Mouse (Mus musculus): Measurements from ENCODE around the gene Ccdc92b. TPM values are rescaled to one million over a fixed set of nuclear protein-coding genes. Genes with fewer than 3 reads are reported as not detected.

Gene Ccdc92b
- polyA plus RNA-seq, 1 experiment from 2014 or later = 0.71 TPM

- peak overlapping the region; percentile 53 for H3K4me2 ChIP-seq (replicated peaks)
- no peaks in the 10 kb centered on the region for H3K9me3 ChIP-seq (replicated peaks)
- H3K27ac ChIP-seq (replicated peaks) = no peak overlapping the region
- peak overlapping the region; percentile 35 for H3K4me3 ChIP-seq (replicated peaks)
- H3K27me3 ChIP-seq = peaks cover 61% of the 10 kb centered on the region
- peaks cover 9% of the 10 kb centered on the region for H3K4me1 ChIP-seq
- no peak overlapping the region for H3K9ac ChIP-seq
- no peaks in the 10 kb centered on the region for H3K36me3 ChIP-seq
- 3% methylated on average over 66 of the region's 66 CpGs for WGBS
- 0 out of 2 replicates have a peak, but pooled peaks have one; percentile 17 for ATAC-seq (ENCODE audit: insufficient number of reproducible peaks, low FRiP score, low TSS enrichment, low read depth)
Observed at GRCm38 (mm10) chr11:74589401-74590238, 29.8 kb upstream of the Ccdc92b start.

GRCm38 (mm10) chr11:74590239-74590596 is 29.2 kb upstream of the Ccdc92b start:
- Histone ChIP-seq H3K36me3 (no peaks in the 10 kb centered on the region), H3K27ac (replicated peaks) (no peak overlapping the region), H3K9me3 (replicated peaks) (no peaks in the 10 kb centered on the region), H3K27me3 (peaks cover 61% of the 10 kb centered on the region), H3K4me2 (replicated peaks) (peak overlapping the region; percentile 53), H3K4me1 (peaks cover 9% of the 10 kb centered on the region), H3K4me3 (replicated peaks) (peak overlapping the region; percentile 35), H3K9ac (no peak overlapping the region)
- ATAC-seq (ENCODE audit: insufficient number of reproducible peaks, low FRiP score, low TSS enrichment, low read depth) = 0 out of 2 replicates have a peak, but pooled peaks have one; percentile 6
- WGBS = under 1% methylated on average over 25 of the region's 25 CpGs

- Histone ChIP-seq H3K27me3 (peaks cover 61% of the 10 kb centered on the region), H3K4me3 (replicated peaks) (no peak overlapping the region), H3K4me2 (replicated peaks) (no peak overlapping the region; the same call in 1 of the 2 replicates)
Observed at GRCm38 (mm10) chr11:74590691-74591090, 28.7 kb upstream of the Ccdc92b start.

GRCm38 (mm10) chr11:74592246-74592645 is 27.2 kb upstream of the Ccdc92b start:
- H3K27ac ChIP-seq (replicated peaks) = no peak overlapping the region
- ATAC-seq (ENCODE audit: insufficient number of reproducible peaks, low FRiP score, low TSS enrichment, low read depth) = no peak
- 86% methylated on average over 3 of the region's 3 CpGs for WGBS
- H3K36me3 ChIP-seq = no peaks in the 10 kb centered on the region
- peaks cover 57% of the 10 kb centered on the region for H3K27me3 ChIP-seq
- peaks cover 9% of the 10 kb centered on the region for H3K4me1 ChIP-seq
- H3K4me2 ChIP-seq (replicated peaks) = no peak overlapping the region
- H3K9me3 ChIP-seq (replicated peaks) = no peaks in the 10 kb centered on the region
- H3K9ac ChIP-seq = no peak overlapping the region
- H3K4me3 ChIP-seq (replicated peaks) = no peak overlapping the region

More at GRCm38 (mm10) chr11:74590691-74591090, 28.7 kb upstream of the Ccdc92b start:
- H3K4me1 ChIP-seq = peaks cover 9% of the 10 kb centered on the region
- 36% methylated on average over 13 of the region's 13 CpGs for WGBS
- no peaks in the 10 kb centered on the region for H3K9me3 ChIP-seq (replicated peaks)
- ATAC-seq (ENCODE audit: insufficient number of reproducible peaks, low FRiP score, low TSS enrichment, low read depth) = no peak
- H3K9ac ChIP-seq = no peak overlapping the region
- H3K36me3 ChIP-seq = no peaks in the 10 kb centered on the region
- no peak overlapping the region for H3K27ac ChIP-seq (replicated peaks)

- Histone ChIP-seq H3K9me3 (replicated peaks) (peaks cover 4% of the 10 kb centered on the region; the same call in 1 of the 2 replicates), H3K27ac (replicated peaks) (no peak overlapping the region), H3K4me2 (replicated peaks) (no peak overlapping the region), H3K9ac (no peak overlapping the region), H3K4me3 (replicated peaks) (no peak overlapping the region), H3K36me3 (no peaks in the 10 kb centered on the region), H3K4me1 (no peaks in the 10 kb centered on the region), H3K27me3 (peaks cover 6% of the 10 kb centered on the region; the same call in 1 of the 2 replicates)
- no peak for ATAC-seq (ENCODE audit: insufficient number of reproducible peaks, low FRiP score, low TSS enrichment, low read depth)
- 75% methylated on average over 4 of the region's 4 CpGs for WGBS
Observed at GRCm38 (mm10) chr11:74597283-74597989, 22.0 kb upstream of the Ccdc92b start.

GRCm38 (mm10) chr11:74597990-74598337 is 21.4 kb upstream of the Ccdc92b start:
- Histone ChIP-seq H3K4me1 (no peaks in the 10 kb centered on the region), H3K27me3 (peaks cover 1% of the 10 kb centered on the region; the same call in 1 of the 2 replicates), H3K4me2 (replicated peaks) (no peak overlapping the region), H3K4me3 (replicated peaks) (no peak overlapping the region), H3K9me3 (replicated peaks) (peaks cover 4% of the 10 kb centered on the region; the same call in 1 of the 2 replicates), H3K9ac (no peak overlapping the region), H3K36me3 (no peaks in the 10 kb centered on the region), H3K27ac (replicated peaks) (no peak overlapping the region)
- ATAC-seq (ENCODE audit: insufficient number of reproducible peaks, low FRiP score, low TSS enrichment, low read depth) = no peak

- Histone ChIP-seq H3K4me1 (no peaks in the 10 kb centered on the region), H3K9me3 (replicated peaks) (peaks cover 4% of the 10 kb centered on the region; the same call in 1 of the 2 replicates), H3K36me3 (no peaks in the 10 kb centered on the region), H3K9ac (no peak overlapping the region), H3K27ac (replicated peaks) (no peak overlapping the region), H3K4me3 (replicated peaks) (no peak overlapping the region), H3K27me3 (no peaks in the 10 kb centered on the region), H3K4me2 (replicated peaks) (no peak overlapping the region)
- WGBS = 78% methylated on average over 1 of the region's 1 CpGs
- ATAC-seq (ENCODE audit: insufficient number of reproducible peaks, low FRiP score, low TSS enrichment, low read depth) = no peak
Observed at GRCm38 (mm10) chr11:74602286-74602685, 17.1 kb upstream of the Ccdc92b start.

GRCm38 (mm10) chr11:74610068-74610467 is 9.3 kb upstream of the Ccdc92b start:
- 18% methylated on average over 5 of the region's 5 CpGs for WGBS
- no peaks in the 10 kb centered on the region for H3K9me3 ChIP-seq (replicated peaks)
- ATAC-seq (ENCODE audit: insufficient number of reproducible peaks, low FRiP score, low TSS enrichment, low read depth) = no peak
- H3K9ac ChIP-seq = no peak overlapping the region
- no peak overlapping the region for H3K4me2 ChIP-seq (replicated peaks)
- H3K36me3 ChIP-seq = no peaks in the 10 kb centered on the region
- H3K27me3 ChIP-seq = peaks cover 55% of the 10 kb centered on the region
- peaks cover 8% of the 10 kb centered on the region for H3K4me1 ChIP-seq
- H3K4me3 ChIP-seq (replicated peaks) = 0 out of 2 replicates have a peak overlapping the region, but pooled peaks have one; percentile 34
- no peak overlapping the region for H3K27ac ChIP-seq (replicated peaks)

- no peaks in the 10 kb centered on the region for H3K36me3 ChIP-seq
- peaks cover 8% of the 10 kb centered on the region for H3K4me1 ChIP-seq
- H3K9me3 ChIP-seq (replicated peaks) = no peaks in the 10 kb centered on the region
- H3K9ac ChIP-seq = no peak within 1 kb of the TSS
- peak within 1 kb of the TSS; percentile 56 for H3K4me2 ChIP-seq (replicated peaks)
- H3K4me3 ChIP-seq (replicated peaks) = peak within 1 kb of the TSS; percentile 34
- WGBS = under 1% methylated on average over 50 of the region's 50 CpGs
- H3K27ac ChIP-seq (replicated peaks) = no peak within 1 kb of the TSS
- no peak for ATAC-seq (ENCODE audit: insufficient number of reproducible peaks, low FRiP score, low TSS enrichment, low read depth)
- H3K27me3 ChIP-seq = peaks cover 59% of the 10 kb centered on the region
Observed at GRCm38 (mm10) chr11:74610545-74611176, 8.7 kb upstream of the Ccdc92b start, which contains the start of gene Rap1gap2. Gene Rap1gap2 (minus strand): TSS chr11:74610915.

- 15% methylated on average over 7 of the region's 7 CpGs for WGBS
- H3K4me2 ChIP-seq (replicated peaks) = no peak overlapping the region
- peaks cover 8% of the 10 kb centered on the region for H3K4me1 ChIP-seq
- no peak overlapping the region for H3K9ac ChIP-seq
- no peak for ATAC-seq (ENCODE audit: insufficient number of reproducible peaks, low FRiP score, low TSS enrichment, low read depth)
- H3K36me3 ChIP-seq = no peaks in the 10 kb centered on the region
- no peak overlapping the region for H3K27ac ChIP-seq (replicated peaks)
- peaks cover 62% of the 10 kb centered on the region for H3K27me3 ChIP-seq
- H3K9me3 ChIP-seq (replicated peaks) = no peaks in the 10 kb centered on the region
- H3K4me3 ChIP-seq (replicated peaks) = no peak overlapping the region
Observed at GRCm38 (mm10) chr11:74611437-74611836, 8.0 kb upstream of the Ccdc92b start.

- H3K9ac ChIP-seq = no peak overlapping the region
- H3K4me1 ChIP-seq = peaks cover 8% of the 10 kb centered on the region
- no peak overlapping the region for H3K27ac ChIP-seq (replicated peaks)
- peaks cover 59% of the 10 kb centered on the region for H3K27me3 ChIP-seq
- ATAC-seq (ENCODE audit: insufficient number of reproducible peaks, low FRiP score, low TSS enrichment, low read depth) = no peak
- H3K9me3 ChIP-seq (replicated peaks) = no peaks in the 10 kb centered on the region
- no peak overlapping the region for H3K4me3 ChIP-seq (replicated peaks)
- no peaks in the 10 kb centered on the region for H3K36me3 ChIP-seq
- 59% methylated on average over 4 of the region's 4 CpGs for WGBS
- no peak overlapping the region for H3K4me2 ChIP-seq (replicated peaks)
Observed at GRCm38 (mm10) chr11:74613428-74613827, 6.0 kb upstream of the Ccdc92b start.
